Mouse (Mus musculus): ENCODE measurements at regions not wholly inside any gene's neighbourhood (a gene's known extent, or its start where the extent isn't known, plus 50 kb on each side); places are given as distances from the start of the nearest gene placed in this dataset.

GRCm38 (mm10) chr5:132841794-132842193 lies 298.6 kb upstream of the Auts2 start:
- no peak for DNase-seq (ENCODE audit: low spot score in 2 of 2)

GRCm38 (mm10) chr5:132837420-132837819 lies 294.3 kb upstream of the Auts2 start:
- no peak for DNase-seq (ENCODE audit: low spot score in 2 of 2)

- DNase-seq (ENCODE audit: low spot score in 2 of 2), result no peak
These were observed 285.8 kb upstream of the Auts2 start for GRCm38 (mm10) chr5:132828993-132829392.

- DNase-seq (ENCODE audit: low spot score in 2 of 2), result no peak
These were observed 284.6 kb upstream of the Auts2 start for GRCm38 (mm10) chr5:132827555-132828333.

- DNase-seq (ENCODE audit: low spot score in 2 of 2), result no peak
These were observed 282.9 kb upstream of the Auts2 start for GRCm38 (mm10) chr5:132826009-132826408.

- no peak for DNase-seq (ENCODE audit: low spot score in 2 of 2)
These were observed 274.5 kb upstream of the Auts2 start for GRCm38 (mm10) chr5:132817665-132818064.

- no peak for DNase-seq (ENCODE audit: low spot score in 2 of 2)
These were observed 266.0 kb upstream of the Auts2 start for GRCm38 (mm10) chr5:132809181-132809580.

GRCm38 (mm10) chr5:132796061-132796460 lies 252.9 kb upstream of the Auts2 start:
- no peak for DNase-seq (ENCODE audit: low spot score in 2 of 2)

- no peak for DNase-seq (ENCODE audit: low spot score in 2 of 2)
These were observed 249.3 kb upstream of the Auts2 start for GRCm38 (mm10) chr5:132792484-132792883.

- DNase-seq (ENCODE audit: low spot score in 2 of 2), result no peak
These were observed 242.1 kb upstream of the Auts2 start for GRCm38 (mm10) chr5:132785291-132785690.

- DNase-seq (ENCODE audit: low spot score in 2 of 2), result no peak
These were observed 241.6 kb upstream of the Auts2 start for GRCm38 (mm10) chr5:132784791-132785190.

- DNase-seq (ENCODE audit: low spot score in 2 of 2), result no peak
These were observed 231.1 kb upstream of the Auts2 start for GRCm38 (mm10) chr5:132774141-132774680.

GRCm38 (mm10) chr5:132760396-132760795 lies 217.3 kb upstream of the Auts2 start:
- DNase-seq (ENCODE audit: low spot score in 2 of 2), result peak in 1 of 2 experiments; percentile 8

- no peak for DNase-seq (ENCODE audit: low spot score in 2 of 2)
These were observed 216.6 kb upstream of the Auts2 start for GRCm38 (mm10) chr5:132759751-132760150.

- no peak for DNase-seq (ENCODE audit: low spot score in 2 of 2)
These were observed 215.8 kb upstream of the Auts2 start for GRCm38 (mm10) chr5:132758941-132759340.

- no peak for DNase-seq (ENCODE audit: low spot score in 2 of 2)
These were observed 194.8 kb upstream of the Auts2 start for GRCm38 (mm10) chr5:132737966-132738365.

- no peak for DNase-seq (ENCODE audit: low spot score in 2 of 2)
These were observed 185.6 kb upstream of the Auts2 start for GRCm38 (mm10) chr5:132728689-132729189.

GRCm38 (mm10) chr5:132724467-132724866 lies 181.3 kb upstream of the Auts2 start:
- DNase-seq (ENCODE audit: low spot score in 2 of 2), result no peak

GRCm38 (mm10) chr5:132710301-132710700 lies 167.2 kb upstream of the Auts2 start:
- DNase-seq (ENCODE audit: low spot score in 2 of 2), result no peak

GRCm38 (mm10) chr5:132707531-132707930 lies 164.4 kb upstream of the Auts2 start:
- DNase-seq (ENCODE audit: low spot score in 2 of 2), result no peak

GRCm38 (mm10) chr5:132703455-132704100 lies 160.4 kb upstream of the Auts2 start:
- DNase-seq (ENCODE audit: low spot score in 2 of 2), result no peak

GRCm38 (mm10) chr5:132702573-132702972 lies 159.4 kb upstream of the Auts2 start:
- no peak for DNase-seq (ENCODE audit: low spot score in 2 of 2)

All from adrenal gland, postnatal 4 days (tissue).